ENCODE assay signal across 9 mouse cellular contexts in genomic region chr2:180598157-180598705, GRCm38 (mm10). TPM values are rescaled to one million over a fixed set of nuclear protein-coding genes. Genes with fewer than 3 reads are reported as not detected.
DNase-seq lines count a peak whose midpoint lies in the region; ATAC-seq lines count a peak whose summit lies in the region.
"Had no signal": no experiment of that assay in that cellular context is flagged by ENCODE, and none has a peak within 500 bp of the region (broad histone marks: within the 10 kb centered on the region; RNA-seq: fewer than 3 reads in every experiment).

No protein-coding gene starts in this region.

- 4% methylated on average over 37 of the region's 41 CpGs for WGBS in heart, embryonic 15.5 days
- WGBS in forebrain, embryonic 16.5 days, result 0% methylated on average over 35 of the region's 41 CpGs
- WGBS in midbrain, embryonic 12.5 days, result under 1% methylated on average over 41 of the region's 41 CpGs

- peaks cover 48% of the 10 kb centered on the region for H3K27me3 ChIP-seq in heart, embryonic 15.5 days
- H3K27me3 ChIP-seq in forebrain, embryonic 16.5 days (replicated peaks; ENCODE audit: control insufficient read depth, insufficient read depth, low read length), result peaks cover 4% of the 10 kb centered on the region; the same call in 1 of the 2 replicates
- H3K27me3 ChIP-seq in midbrain, embryonic 12.5 days, result peaks cover 44% of the 10 kb centered on the region

- peak overlapping the region; percentile 39 for H3K4me3 ChIP-seq in heart, embryonic 15.5 days
- H3K4me3 ChIP-seq in forebrain, embryonic 16.5 days (replicated peaks; ENCODE audit: low read length), result peak overlapping the region; percentile 45
- peak overlapping the region; percentile 32 for H3K4me3 ChIP-seq in midbrain, embryonic 12.5 days

- peaks cover 19% of the 10 kb centered on the region for H3K4me1 ChIP-seq in heart, embryonic 15.5 days (replicated peaks)
- peaks cover 25% of the 10 kb centered on the region for H3K4me1 ChIP-seq in forebrain, embryonic 16.5 days (replicated peaks; ENCODE audit: control insufficient read depth, insufficient read depth, low read length)
- H3K4me1 ChIP-seq in midbrain, embryonic 12.5 days, result peaks cover 21% of the 10 kb centered on the region

- no peak overlapping the region for H3K27ac ChIP-seq in heart, embryonic 15.5 days
- no peak overlapping the region; the same call in 1 of the 2 replicates for H3K27ac ChIP-seq in forebrain, embryonic 16.5 days (ENCODE audit: low read length)
- H3K27ac ChIP-seq in midbrain, embryonic 12.5 days (replicated peaks), result no peak overlapping the region

- peaks cover 23% of the 10 kb centered on the region for H3K36me3 ChIP-seq in heart, embryonic 15.5 days
- H3K36me3 ChIP-seq in forebrain, embryonic 16.5 days (ENCODE audit: control insufficient read depth, insufficient read depth), result peaks cover 5% of the 10 kb centered on the region; the same call in 1 of the 2 replicates
- H3K36me3 ChIP-seq in midbrain, embryonic 12.5 days, result peaks cover 31% of the 10 kb centered on the region

- peak overlapping the region; percentile 66 for H3K4me2 ChIP-seq in heart, embryonic 15.5 days
- H3K4me2 ChIP-seq in forebrain, embryonic 16.5 days (ENCODE audit: low read length), result peak overlapping the region; percentile 66
- H3K4me2 ChIP-seq in midbrain, embryonic 12.5 days (replicated peaks), result peak overlapping the region; percentile 51

- ATAC-seq in heart, embryonic 15.5 days (replicated peaks; ENCODE audit: insufficient number of reproducible peaks, insufficient read depth, low FRiP score, low read depth), result no peak
- peak; percentile 52 for ATAC-seq in forebrain, embryonic 16.5 days
- ATAC-seq in midbrain, embryonic 12.5 days (ENCODE audit: low FRiP score, low read depth), result peak; percentile 61
- ATAC-seq in megakaryocyte-erythroid progenitor cell, adult 5-6 weeks (replicated peaks; ENCODE audit: low FRiP score, low TSS enrichment, poor library complexity, severe bottlenecking), result no peak

- DNase-seq in heart, adult 9 months (ENCODE audit: low spot score in 2 of 2), result no peak
- DNase-seq in ZHBTc4 (ENCODE audit: low read depth, low spot score), result peak; percentile 35
- DNase-seq in adrenal gland, adult 18-20 months (ENCODE audit: low spot score in 2 of 2), result no peak
- no peak for DNase-seq in adrenal gland, adult 2 months

- H3K9me3 ChIP-seq in heart, embryonic 15.5 days (replicated peaks), result no peaks in the 10 kb centered on the region
- no peaks in the 10 kb centered on the region for H3K9me3 ChIP-seq in forebrain, embryonic 16.5 days (ENCODE audit: control insufficient read depth, low read length)
- H3K9me3 ChIP-seq in midbrain, embryonic 12.5 days, result no peaks in the 10 kb centered on the region
- H3K9me3 ChIP-seq: G1E had no signal

- peak overlapping the region; percentile 44 for H3K9ac ChIP-seq in heart, embryonic 15.5 days
- H3K9ac ChIP-seq in forebrain, embryonic 16.5 days (replicated peaks; ENCODE audit: low read depth, low read length), result peak overlapping the region; percentile 67
- H3K9ac ChIP-seq in midbrain, embryonic 12.5 days (replicated peaks), result peak overlapping the region; percentile 29; the same call in 1 of the 2 replicates

RNA-seq across cellular contexts. Expression of gene Col9a3, which starts 0.6 kb away (rescaled TPM):
- polyA plus RNA-seq in heart, embryonic 15.5 days (2015; fragmentation: Nextera tagmentation; extraction: Ambion mirVana), result 12.7 and 30.0 TPM in 2 replicates
- polyA plus RNA-seq in forebrain, embryonic 16.5 days (2015; fragmentation: Nextera tagmentation; extraction: Ambion mirVana), result 50.8 and 51.5 TPM in 2 replicates
- polyA plus RNA-seq in midbrain, embryonic 12.5 days (2016; fragmentation: Nextera tagmentation; extraction: Ambion mirVana), result 20.1 and 40.2 TPM in 2 replicates
- under 1 TPM; 0.17 to 0.38 TPM for total RNA-seq in adrenal gland, adult 18-20 months (2021)
- under 1 TPM; 0.12 to 0.28 TPM for total RNA-seq in adrenal gland, adult 2 months (2021)
- polyA plus RNA-seq in adrenal gland, adult 2 months (2012; rRNA removed), result 0.33 and 0.39 TPM in 2 replicates
- 1.5 and 1.7 TPM in 2 replicates for total RNA-seq in megakaryocyte-erythroid progenitor cell, adult 5-6 weeks (2014; fragmentation: Nextera tagmentation)
- total RNA-seq in megakaryocyte-erythroid progenitor cell, adult 5-6 weeks (2017), result 2.1 TPM in 1 of 2 replicates, not detected in the other

RNA-seq across cellular contexts. Expression of gene Ogfr, which starts 9.2 kb away (rescaled TPM):
- polyA plus RNA-seq in heart, embryonic 15.5 days (2015; fragmentation: Nextera tagmentation; extraction: Ambion mirVana), result 42.6 and 51.1 TPM in 2 replicates
- 81.8 and 85.5 TPM in 2 replicates for polyA plus RNA-seq in forebrain, embryonic 16.5 days (2015; fragmentation: Nextera tagmentation; extraction: Ambion mirVana)
- 98.9 and 109 TPM in 2 replicates for polyA plus RNA-seq in midbrain, embryonic 12.5 days (2016; fragmentation: Nextera tagmentation; extraction: Ambion mirVana)
- 10 to 100 TPM; 36.6 to 46.6 TPM for total RNA-seq in adrenal gland, adult 18-20 months (2021)
- 10 to 100 TPM; 36.0 to 41.5 TPM for total RNA-seq in adrenal gland, adult 2 months (2021)
- 23.6 and 24.5 TPM in 2 replicates for polyA plus RNA-seq in adrenal gland, adult 2 months (2012; rRNA removed)
- 24.8 and 37.6 TPM in 2 replicates for total RNA-seq in megakaryocyte-erythroid progenitor cell, adult 5-6 weeks (2014; fragmentation: Nextera tagmentation)
- 32.0 and 42.5 TPM in 2 replicates for total RNA-seq in megakaryocyte-erythroid progenitor cell, adult 5-6 weeks (2017)

RNA-seq across cellular contexts. Expression of gene Mrgbp, which starts 17.1 kb away (rescaled TPM):
- polyA plus RNA-seq in heart, embryonic 15.5 days (2015; fragmentation: Nextera tagmentation; extraction: Ambion mirVana), result 22.3 and 24.3 TPM in 2 replicates
- polyA plus RNA-seq in forebrain, embryonic 16.5 days (2015; fragmentation: Nextera tagmentation; extraction: Ambion mirVana), result 49.3 and 50.6 TPM in 2 replicates
- 46.8 and 49.0 TPM in 2 replicates for polyA plus RNA-seq in midbrain, embryonic 12.5 days (2016; fragmentation: Nextera tagmentation; extraction: Ambion mirVana)
- 10 to 100 TPM; 14.5 to 17.2 TPM for total RNA-seq in adrenal gland, adult 18-20 months (2021)
- 10 to 100 TPM; 17.0 to 17.8 TPM for total RNA-seq in adrenal gland, adult 2 months (2021)
- polyA plus RNA-seq in adrenal gland, adult 2 months (2012; rRNA removed), result 19.3 and 21.3 TPM in 2 replicates
- 32.0 and 43.3 TPM in 2 replicates for total RNA-seq in megakaryocyte-erythroid progenitor cell, adult 5-6 weeks (2014; fragmentation: Nextera tagmentation)
- 37.5 and 39.7 TPM in 2 replicates for total RNA-seq in megakaryocyte-erythroid progenitor cell, adult 5-6 weeks (2017)

RNA-seq across cellular contexts. Expression of gene Tcfl5, which starts 44.3 kb away (rescaled TPM):
- 0.05 and 0.10 TPM in 2 replicates for polyA plus RNA-seq in heart, embryonic 15.5 days (2015; fragmentation: Nextera tagmentation; extraction: Ambion mirVana)
- polyA plus RNA-seq in forebrain, embryonic 16.5 days (2015; fragmentation: Nextera tagmentation; extraction: Ambion mirVana), result 0.15 and 0.28 TPM in 2 replicates
- 0.24 TPM in 1 of 2 replicates, not detected in the other for polyA plus RNA-seq in midbrain, embryonic 12.5 days (2016; fragmentation: Nextera tagmentation; extraction: Ambion mirVana)
- total RNA-seq in adrenal gland, adult 18-20 months (2021), result not detected
- total RNA-seq in adrenal gland, adult 2 months (2021), result not detected
- 0.20 TPM in 1 of 2 replicates, not detected in the other for polyA plus RNA-seq in adrenal gland, adult 2 months (2012; rRNA removed)
- total RNA-seq in megakaryocyte-erythroid progenitor cell, adult 5-6 weeks (2014; fragmentation: Nextera tagmentation), result not detected in 2 replicates
- 0.15 TPM in 1 of 2 replicates, not detected in the other for total RNA-seq in megakaryocyte-erythroid progenitor cell, adult 5-6 weeks (2017)
- polyA plus RNA-seq: G1E had no signal

Comparison
In these comparisons a context has a peak if more than half of its experiments do, and no peak if none do; other contexts are left out.
1. ATAC-seq: peak in forebrain, embryonic 16.5 days (single experiment) and midbrain, embryonic 12.5 days (single experiment); none in heart, embryonic 15.5 days (single experiment) and megakaryocyte-erythroid progenitor cell, adult 5-6 weeks (single experiment).
2. Peak in every context shown above with its lines, with median percentiles within 50 percentile points of each other: H3K4me2 ChIP-seq, H3K4me3 ChIP-seq and H3K9ac ChIP-seq.